Mouse (Mus musculus): ENCODE data around the gene Adad2. TPM values are rescaled to one million over a fixed set of nuclear protein-coding genes. Genes with fewer than 3 reads are reported as not detected.

The Adad2 gene
- total RNA-seq (2015; ENCODE audit: low replicate concordance) (not detected in 2 replicates), total RNA-seq (2017; ENCODE audit: low replicate concordance) (not detected in 2 replicates)

DNA sequence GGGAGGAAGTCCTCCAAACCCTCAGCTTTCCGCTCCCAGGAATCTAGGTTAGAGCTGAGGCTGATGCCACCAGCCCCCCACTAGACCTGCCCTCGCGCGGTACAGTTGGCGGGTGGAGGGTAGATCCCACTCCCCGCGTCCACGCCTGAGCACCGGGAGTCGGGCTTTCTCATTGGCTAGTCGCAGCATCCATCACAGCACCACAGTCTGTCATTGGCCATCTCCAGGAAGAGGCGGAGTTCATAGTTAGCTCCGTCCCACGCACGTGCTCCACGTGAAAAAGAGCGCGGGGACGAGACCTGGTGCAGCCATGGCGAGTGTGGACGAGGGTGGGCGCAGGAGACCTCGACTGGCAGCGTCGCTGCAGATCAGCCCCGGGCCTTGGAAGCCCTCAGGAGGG lies at the start of gene Adad2:
Gene Adad2 (plus strand): TSS at position 277 of the 400 bp plus-strand sequence.
- no peak for ATAC-seq (replicated peaks; ENCODE audit: low FRiP score, poor library complexity, severe bottlenecking)

DNA sequence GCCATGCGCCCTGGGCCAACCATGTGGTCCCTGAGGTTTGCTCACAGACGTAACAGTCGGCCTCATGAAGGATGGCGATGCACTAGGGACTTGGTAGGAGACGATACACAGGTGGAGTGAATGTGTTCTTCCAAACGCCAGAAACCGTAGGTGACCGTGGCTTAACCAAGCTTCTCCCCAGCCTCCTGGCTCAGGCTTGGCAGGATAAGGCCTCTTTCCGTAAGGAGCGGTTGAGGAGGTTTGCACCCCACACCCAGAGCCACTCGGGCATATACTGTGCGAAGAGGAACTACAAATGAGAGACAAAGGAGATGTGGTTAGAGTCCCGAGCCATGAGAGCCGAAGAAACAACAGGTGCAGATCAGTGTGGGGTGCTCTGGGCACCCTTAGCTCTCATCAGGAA lies 48.7 kb upstream of the Adad2 start:
- no peak for ATAC-seq (replicated peaks; ENCODE audit: low FRiP score, poor library complexity, severe bottlenecking)

DNA sequence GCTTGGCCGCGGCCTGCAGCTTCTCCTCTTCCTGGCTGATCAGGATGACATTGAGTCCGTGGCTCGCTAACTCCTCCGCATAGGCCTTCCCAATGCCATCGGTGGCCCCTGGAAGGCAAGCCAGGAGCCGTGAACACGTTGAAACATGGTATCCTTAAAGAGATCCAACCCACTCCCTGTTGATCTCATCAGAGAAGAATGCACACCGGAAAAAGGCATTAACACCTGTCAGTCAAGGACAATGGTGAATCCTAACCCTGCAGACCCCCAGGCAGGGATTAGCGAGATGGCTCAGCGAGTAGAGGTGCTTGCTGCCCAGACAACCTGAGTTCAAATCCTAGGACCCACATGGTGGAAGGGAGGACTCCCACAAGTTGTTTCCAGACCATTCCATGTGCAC lies 46.2 kb upstream of the Adad2 start:
- ATAC-seq (replicated peaks; ENCODE audit: low FRiP score, poor library complexity, severe bottlenecking): no peak

DNA sequence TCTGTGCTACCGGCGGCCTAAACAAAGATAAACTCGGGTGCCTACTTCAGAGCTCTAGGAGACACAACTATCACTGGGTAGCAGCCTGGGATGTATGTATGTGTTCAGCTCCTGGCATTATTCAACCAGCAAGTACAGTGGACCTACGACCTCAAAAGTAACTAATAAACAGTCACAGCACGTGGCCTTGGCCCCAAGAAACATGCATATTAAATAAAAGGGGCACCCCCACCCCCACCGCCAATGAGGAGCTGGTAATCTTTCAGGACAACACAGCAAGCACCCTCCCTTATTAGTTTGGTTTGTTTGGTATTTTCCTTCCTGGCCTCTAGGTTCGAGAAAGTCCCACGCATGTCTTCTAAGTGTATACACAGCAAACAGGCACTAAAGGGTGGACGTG lies 44.3 kb upstream of the Adad2 start:
- no peak for ATAC-seq (replicated peaks; ENCODE audit: low FRiP score, poor library complexity, severe bottlenecking)

DNA sequence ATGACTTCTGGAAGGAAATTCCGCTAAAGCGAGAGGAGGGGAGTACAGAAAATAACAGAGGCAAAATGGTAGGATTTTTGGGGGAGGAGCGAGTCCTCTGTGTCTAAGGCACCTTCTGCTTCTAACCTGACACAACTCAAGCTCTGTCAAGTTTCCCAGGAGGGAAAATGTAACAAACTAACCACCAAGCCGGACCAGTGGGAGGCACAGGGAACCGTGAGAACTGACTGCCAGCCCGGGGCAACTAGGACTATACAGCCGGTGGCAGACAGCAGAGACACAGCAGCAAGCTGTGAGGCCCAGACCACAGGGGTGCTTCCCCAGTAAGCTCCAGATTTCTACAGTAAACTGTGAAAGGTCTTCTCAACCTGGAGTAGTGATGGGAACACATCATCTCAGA lies 43.6 kb upstream of the Adad2 start:
- no peak for ATAC-seq (replicated peaks; ENCODE audit: low FRiP score, poor library complexity, severe bottlenecking)

DNA sequence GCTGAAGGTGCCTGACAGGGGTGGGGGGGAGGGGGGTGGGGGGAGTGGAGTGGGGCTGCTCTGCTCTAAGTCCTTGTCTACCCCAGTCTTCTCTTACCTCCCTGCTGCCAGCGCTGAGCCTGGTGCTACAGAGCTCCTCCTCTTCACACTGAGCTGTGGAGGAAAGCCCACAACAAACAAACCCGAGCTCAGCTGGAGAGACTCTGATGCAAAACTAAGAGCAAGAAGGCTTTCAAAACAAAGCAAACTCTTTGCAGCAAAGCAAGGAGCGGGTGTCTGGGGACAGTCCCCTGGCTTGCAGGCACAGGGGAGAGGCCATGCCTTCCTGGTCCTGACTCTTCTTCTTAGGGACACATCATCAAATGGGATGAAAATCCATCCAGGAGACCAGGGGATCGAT lies 42.7 kb upstream of the Adad2 start:
- no peak for ATAC-seq (replicated peaks; ENCODE audit: low FRiP score, poor library complexity, severe bottlenecking)

DNA sequence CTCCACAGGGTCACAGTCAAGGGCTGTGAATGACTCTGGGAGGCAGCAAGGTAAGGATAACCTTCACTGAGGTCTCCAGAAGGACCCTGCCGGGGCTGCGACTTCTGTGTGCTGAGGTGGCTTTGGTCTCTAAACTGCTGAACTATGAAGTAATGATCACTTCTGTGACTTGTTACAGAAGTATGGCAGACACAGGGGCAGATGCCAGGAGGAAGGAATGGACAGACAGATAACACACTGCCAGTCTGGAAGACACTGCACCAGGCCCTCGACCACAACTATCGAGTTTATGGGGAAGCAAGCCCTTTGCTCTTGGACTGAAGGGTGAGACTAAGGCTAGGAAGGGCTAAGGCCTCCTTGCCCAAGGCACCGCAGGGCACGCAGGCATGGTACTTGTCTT lies 41.4 kb upstream of the Adad2 start:
- no peak for ATAC-seq (replicated peaks; ENCODE audit: low FRiP score, poor library complexity, severe bottlenecking)

DNA sequence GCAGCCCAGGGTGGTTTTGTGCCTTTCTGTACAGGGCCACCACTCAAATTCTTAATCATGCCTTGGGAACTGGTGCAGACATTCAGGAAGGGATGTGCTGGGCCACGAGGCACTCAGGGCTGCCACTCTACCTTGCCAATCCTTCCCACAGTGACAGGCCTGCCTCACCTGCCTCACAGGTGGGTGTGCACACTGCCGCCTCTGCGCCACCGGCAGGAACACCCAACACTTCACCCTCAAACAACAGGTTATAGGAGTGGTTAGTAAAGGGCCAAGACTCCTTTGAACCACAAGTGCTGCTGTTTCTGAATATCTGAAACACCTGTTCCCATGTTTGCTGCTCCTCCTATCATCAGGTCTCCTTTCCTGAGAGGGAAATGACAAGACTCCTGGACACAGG lies 40.1 kb upstream of the Adad2 start:
- no peak for ATAC-seq (replicated peaks; ENCODE audit: low FRiP score, poor library complexity, severe bottlenecking)

DNA sequence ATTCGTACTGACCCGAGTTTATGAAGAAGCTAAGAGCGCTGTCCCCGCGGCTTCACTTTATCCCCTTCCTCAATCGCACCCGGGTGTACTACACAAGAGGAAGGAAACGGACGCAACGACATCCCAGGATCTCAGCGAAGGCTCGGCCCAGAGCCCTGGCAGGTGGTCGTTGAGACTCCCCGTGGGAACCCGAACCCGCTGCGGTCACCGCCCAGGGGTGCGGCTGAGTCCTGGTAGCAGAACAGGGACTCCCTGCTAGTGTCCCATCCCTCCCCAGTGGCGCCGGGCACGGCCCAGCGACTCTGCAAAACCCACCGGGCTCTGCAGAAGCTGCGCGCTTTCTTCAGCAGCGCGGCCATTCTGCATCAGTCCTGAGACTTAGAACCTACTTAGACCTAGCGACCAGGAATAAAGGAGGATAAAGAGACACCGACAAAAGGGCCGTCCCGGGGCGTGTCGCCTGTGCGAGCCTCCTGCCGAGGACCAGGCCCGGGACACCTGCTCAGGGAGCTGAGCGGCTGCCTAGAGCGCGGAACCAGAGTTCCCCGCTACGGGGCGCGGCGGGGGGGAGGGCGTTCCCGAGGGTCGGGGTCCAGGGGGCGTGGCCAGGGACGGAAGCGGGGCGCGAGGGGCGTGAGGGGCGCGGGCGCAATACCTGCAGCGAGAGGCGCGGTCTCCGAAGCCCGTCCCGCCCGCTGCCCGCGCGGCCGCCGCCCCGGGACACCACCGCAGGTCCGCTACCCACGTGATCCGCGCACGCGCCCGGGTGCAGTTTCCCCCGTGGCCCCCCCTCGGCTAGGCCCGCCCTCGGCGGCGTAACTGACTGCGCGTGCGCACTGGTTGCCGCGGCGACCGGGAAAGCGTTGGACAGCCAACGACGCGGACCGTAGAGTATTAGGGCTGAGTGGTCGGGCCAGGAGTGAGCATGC lies 37.8 kb upstream of the Adad2 start, which contains the start of the genes Hsdl1 and Dnaaf1:
Gene Hsdl1 (minus strand): TSS at position 747 of the 929 bp plus-strand sequence.
Gene Dnaaf1 (plus strand): TSS at position 799 of the 929 bp plus-strand sequence.
- ATAC-seq (replicated peaks; ENCODE audit: low FRiP score, poor library complexity, severe bottlenecking): peak; percentile 90

DNA sequence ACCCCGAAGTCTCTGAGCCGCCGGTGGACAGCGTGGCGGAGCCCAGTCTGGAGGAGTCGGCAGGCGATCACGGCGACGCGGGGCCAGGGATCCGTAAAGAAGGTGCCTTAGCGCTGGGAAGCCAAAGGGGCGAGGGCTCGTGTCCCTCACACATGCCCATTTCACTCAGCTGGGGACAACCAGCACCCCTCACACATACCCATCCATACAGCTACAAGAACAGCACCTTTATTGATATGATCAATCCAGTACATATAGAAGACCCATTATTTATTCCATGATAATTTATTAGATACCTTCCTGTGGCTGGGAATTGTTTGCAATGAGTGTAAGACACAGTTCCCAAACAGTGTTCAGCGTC lies 37.2 kb upstream of the Adad2 start:
- ATAC-seq (replicated peaks; ENCODE audit: low FRiP score, poor library complexity, severe bottlenecking): no peak

DNA sequence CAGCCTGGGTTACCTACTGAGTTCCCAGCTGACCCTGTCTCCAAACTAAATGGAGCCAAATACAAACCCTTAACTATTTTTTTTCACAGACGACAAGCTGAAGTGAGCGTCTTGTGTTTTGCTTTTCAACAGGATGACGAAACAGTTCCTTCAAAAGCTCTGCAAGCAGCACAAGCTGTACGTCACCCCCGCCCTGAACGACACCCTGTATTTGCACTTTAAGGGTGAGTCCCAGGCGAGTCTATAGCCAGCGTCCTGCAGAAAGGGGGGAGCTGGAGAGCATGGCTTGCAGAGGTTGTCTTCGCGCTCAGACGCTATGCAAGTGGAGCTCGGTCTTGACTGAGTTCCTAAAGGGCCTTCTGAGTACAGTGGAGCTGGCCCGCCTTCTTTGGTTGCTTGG lies 33.5 kb upstream of the Adad2 start:
- no peak for ATAC-seq (replicated peaks; ENCODE audit: low FRiP score, poor library complexity, severe bottlenecking)

DNA sequence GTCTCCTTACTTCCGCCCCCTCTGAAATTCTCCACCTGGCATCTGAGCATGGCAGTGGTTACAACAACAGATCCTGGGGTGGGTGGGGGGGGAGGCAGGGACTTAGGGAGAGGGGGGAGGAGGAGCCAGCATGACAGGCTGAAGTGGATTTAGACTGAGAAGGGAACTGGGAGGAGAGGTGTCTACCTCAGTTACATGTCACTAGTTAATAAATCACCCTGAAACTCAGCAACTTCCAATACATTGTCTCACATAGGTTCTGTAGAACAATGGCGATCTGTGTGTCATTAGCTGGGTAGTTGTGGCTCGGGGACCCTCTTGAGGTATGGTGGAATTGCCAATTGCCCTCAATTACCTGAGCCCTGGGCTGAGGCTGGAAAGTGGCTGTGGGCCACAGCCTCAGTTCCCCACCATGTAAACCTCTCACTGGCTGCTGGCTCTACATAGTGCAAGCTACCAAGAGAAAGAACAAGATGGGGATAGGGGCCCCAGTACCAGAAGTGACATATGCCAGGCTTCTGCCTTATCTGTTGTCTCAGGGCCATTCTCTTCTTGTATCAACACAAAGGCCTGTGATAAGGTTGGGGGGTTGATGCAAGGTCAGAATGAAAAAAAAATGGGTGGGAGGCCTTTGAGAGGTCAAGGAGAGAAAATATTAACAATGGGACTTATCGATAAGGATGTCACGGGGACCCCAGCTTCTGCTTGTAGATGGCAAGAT lies 31.9 kb upstream of the Adad2 start:
- ATAC-seq (replicated peaks; ENCODE audit: low FRiP score, poor library complexity, severe bottlenecking): 0 out of 2 replicates have a peak, but pooled peaks have one; percentile 31

DNA sequence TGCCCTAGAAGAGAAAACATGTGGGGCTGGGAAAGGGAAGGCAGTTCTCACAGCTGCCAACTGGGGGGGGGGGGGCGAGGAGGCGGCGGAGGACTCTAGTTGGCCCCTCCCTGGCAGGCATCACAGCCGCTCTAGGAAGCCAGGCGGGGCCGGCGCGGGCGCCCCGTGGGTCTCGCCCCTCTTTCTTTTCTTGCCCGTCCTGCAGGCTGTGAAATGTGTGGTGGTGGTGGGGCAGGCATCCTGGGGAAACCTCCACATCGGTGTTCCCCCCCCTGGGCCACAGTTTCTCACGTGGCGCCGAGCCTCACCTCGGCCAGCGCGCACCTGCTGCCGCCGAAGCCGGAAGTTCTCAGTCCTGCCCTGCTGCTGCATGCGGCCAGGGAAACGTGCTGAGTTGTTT lies 26.6 kb upstream of the Adad2 start:
- ATAC-seq (replicated peaks; ENCODE audit: low FRiP score, poor library complexity, severe bottlenecking): peak; percentile 71

DNA sequence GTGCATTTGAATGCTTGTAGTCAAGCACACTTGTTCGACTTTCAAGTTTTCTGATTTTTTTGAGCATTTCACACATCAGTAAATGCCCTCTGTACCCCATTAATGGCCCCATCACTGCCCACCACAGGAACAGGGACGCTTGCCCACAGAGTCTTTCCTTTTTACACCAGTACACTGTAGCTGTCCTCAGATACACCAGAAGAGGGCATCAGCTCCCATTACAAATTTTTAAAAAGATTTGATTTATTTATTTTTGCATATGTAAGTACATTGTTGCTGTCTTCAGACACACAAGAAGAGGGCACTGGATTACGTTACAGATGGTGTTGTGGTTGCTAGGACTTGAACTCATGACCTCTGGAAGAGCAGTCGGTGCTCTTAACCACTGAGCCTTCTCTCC lies 24.2 kb upstream of the Adad2 start:
- no peak for ATAC-seq (replicated peaks; ENCODE audit: low FRiP score, poor library complexity, severe bottlenecking)

DNA sequence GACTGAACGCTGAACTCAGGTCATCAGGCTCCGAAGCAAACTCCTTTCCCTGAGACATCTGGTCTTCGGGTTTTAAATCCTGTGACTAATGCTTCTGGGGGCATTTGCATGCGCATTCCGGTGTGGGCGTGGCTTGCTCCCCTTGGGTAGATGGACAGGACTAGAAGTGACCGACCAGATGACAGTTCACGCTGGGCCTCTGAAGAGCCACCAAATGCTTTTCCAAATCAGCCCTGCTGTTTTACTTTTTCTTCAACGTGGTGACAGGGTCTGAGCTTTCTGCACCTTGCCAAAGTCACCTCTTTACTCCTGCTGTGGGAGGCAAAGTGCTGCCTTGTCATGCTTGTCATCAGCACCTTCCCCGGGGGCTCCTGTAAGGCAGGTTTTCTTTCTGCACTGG lies 23.7 kb upstream of the Adad2 start:
- no peak for ATAC-seq (replicated peaks; ENCODE audit: low FRiP score, poor library complexity, severe bottlenecking)

DNA sequence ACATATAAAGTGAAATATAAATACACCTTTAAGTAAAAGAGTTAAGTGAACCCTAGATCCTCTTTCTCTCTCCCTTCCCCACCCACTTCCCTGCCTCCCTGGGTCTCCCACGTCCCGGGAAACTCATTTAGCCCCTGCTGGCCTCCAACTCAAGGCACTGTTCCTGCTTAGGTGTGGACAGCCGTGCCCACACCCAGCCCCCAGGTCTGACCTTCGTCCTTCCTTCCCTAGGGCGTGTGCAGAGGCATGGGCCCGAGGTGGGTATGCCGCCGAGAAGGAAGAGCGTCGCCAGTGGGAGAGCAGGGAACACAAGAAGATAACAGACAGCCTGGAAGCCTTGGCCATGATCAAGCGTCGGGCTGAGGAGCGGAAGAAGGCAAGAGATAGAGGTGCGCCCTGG lies 22.2 kb upstream of the Adad2 start:
- ATAC-seq (replicated peaks; ENCODE audit: low FRiP score, poor library complexity, severe bottlenecking): no peak

DNA sequence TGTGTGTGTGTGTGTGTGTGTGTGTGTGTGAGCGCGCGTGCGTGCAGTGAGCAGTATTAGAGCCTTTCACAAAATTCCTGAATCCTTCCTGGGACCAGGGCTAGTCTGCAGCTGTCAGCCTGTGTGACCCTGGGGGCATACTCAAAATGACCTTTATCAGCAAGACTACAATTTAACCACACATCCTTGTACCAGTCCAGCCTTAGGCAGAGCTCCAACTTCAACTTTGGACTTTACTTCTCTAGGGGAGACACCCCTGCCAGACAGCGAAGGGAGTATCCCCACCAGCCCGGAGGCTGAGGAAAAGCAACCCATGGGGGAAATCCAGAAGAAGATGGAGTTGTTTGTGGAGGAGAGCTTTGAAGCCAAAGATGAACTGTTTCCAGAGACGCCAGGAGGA lies 21.1 kb upstream of the Adad2 start:
- no peak for ATAC-seq (replicated peaks; ENCODE audit: low FRiP score, poor library complexity, severe bottlenecking)

DNA sequence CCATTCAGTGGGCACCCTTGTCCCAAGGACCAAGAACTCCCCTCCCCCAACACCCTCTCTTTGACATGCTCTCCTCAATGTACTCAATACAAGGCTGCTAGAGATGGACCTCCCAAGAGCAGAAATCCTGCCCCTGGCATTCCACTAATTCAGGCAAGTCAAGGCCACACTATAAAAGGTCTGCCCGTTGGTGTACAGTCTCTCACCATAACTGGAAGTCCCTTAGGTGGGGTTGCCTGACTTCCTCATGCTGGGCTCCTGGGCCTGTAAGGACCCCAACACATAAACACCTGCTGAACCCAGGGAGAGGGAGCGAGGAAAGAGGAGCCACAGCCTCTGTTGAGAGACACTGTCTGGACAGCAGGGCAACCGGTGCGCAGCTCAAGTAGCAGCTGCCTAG lies 8.8 kb upstream of the Adad2 start:
- no peak for ATAC-seq (replicated peaks; ENCODE audit: low FRiP score, poor library complexity, severe bottlenecking)

DNA sequence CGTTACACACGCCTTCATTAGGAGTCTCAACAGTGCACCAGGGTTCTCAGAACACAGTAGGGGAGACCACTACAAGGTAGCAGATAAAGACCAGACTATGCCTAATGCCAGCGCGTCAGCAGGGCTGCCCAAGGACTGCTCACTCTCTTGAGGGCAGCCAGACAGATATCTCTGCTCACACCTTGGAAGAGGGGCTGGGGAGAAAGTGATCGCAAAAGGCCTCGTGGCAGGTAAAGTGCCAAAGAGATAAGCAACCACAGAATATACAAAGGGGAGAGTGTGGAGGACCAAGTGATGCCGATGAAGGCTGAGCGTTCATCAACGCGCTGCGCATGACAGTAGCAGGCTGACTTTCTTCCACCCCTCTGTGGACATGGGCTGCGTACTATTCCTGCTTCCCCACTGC lies 8.1 kb upstream of the Adad2 start:
- peak; percentile 58 for ATAC-seq (replicated peaks; ENCODE audit: low FRiP score, poor library complexity, severe bottlenecking)

DNA sequence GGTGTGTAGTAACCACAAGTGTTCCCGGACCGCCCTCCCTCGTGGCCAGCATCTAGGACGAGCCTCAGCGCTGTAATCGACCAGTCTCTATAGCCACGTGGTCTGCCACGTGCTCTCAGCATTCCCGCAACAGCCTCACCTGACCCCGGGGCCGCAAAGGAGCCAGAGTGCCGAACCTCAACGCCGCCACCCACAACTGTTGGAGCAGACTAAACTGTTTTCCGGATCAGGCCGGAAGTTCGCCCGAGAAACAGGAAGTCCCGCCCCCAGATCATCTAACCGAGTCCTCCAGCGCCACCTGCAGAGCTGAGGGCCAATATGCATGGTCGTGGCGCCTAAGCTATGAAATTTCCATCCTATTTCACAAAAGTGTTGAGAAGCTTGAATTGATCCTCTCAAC lies 7.6 kb upstream of the Adad2 start, which contains the start of gene Taf1c:
Gene Taf1c (minus strand): TSS at position 227 of the 400 bp plus-strand sequence.
- ATAC-seq (replicated peaks; ENCODE audit: low FRiP score, poor library complexity, severe bottlenecking): peak; percentile 94

DNA sequence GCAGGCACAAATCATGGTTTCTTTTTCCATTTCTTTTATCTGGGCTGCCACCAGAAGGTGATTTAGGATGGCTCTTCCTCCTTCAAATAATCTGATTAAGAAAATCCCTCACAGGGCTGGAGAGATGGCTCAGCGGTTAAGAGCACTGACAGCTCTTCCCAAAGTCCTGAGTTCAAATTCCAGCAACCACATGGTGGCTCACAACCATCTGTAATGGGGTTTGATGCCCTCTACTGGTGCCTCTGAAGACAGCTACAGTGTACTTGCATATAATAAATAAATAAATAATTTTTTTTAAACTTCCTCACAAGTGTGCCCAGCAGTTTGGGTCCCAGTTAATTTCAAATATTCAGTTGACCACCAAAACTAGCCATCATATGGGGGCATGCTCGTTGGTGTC lies 6.3 kb upstream of the Adad2 start:
- no peak for ATAC-seq (replicated peaks; ENCODE audit: low FRiP score, poor library complexity, severe bottlenecking)

Measured in erythroblast, adult 5-6 weeks (primary cell).